Mouse (Mus musculus): ENCODE data around the gene Rabgap1l.

DNA sequence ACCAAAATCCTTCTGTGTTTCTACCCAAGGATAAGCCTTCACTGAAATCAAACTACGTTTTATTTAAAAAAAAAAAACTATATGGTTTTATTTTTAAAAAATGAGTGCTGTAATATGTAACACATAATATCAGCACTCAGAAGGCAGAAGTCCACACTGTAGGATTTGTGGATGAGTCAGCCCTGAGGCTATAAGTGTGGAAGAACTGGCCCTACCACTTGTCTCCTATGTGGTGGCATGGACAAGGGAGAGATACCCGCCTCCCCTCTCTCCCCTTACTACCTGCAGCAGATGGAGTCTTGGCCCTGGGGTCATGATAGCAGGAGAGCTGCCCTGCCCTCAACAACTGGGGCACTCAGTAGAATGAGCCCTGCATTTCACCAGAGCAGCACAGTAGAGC is 42.4 kb downstream of the Rabgap1l start:
- TF ChIP-seq CTCF (IDR thresholded peaks at IDR 0.05; ENCODE audit: low read depth, low read length) (no peak), POLR2A (IDR thresholded peaks at IDR 0.05; ENCODE audit: borderline replicate concordance, low read depth, low read length) (no peak)
